Mouse (Mus musculus): ENCODE results near the gene Kif22.

Gene Kif22

GRCm38 (mm10) chr7:127017950-127018345, 24.3 kb downstream of the Kif22 start:
- no peak for DNase-seq (ENCODE audit: extremely low spot score)

GRCm38 (mm10) chr7:127016971-127017949, 25.0 kb downstream of the Kif22 start, which contains the start of gene Pagr1a:
Gene Pagr1a (minus strand): TSS chr7:127017352.
- DNase-seq (ENCODE audit: extremely low spot score): peak; percentile 97

DNA sequence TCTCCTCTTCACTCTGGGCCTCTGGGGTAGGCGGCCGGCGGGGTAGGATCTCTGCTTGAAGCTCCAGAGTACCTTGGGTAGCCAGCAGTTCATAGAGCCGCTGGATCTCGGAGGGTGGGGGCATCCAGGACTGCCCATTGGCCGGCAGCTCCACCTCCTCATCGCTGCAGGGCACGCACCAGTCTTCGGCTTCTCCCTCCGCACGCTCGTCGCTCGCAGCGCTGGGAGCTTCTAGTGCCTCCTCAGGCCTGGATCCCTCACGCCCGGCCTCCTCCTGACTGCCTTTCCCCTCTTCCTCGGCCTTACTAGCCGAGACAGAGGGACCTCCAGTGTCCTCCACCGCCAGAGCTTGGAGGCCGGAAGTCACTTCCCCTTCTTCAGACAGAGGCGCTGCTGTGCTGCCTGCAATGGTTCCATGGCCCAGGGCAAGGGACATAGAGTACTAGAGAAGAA, 25.8 kb downstream of the Kif22 start:
- no peak for DNase-seq (ENCODE audit: extremely low spot score)

- no peak for DNase-seq (ENCODE audit: extremely low spot score)
Measured at GRCm38 (mm10) chr7:127016481-127016485, 26.0 kb downstream of the Kif22 start, which contains the start of gene Pagr1b. Gene Pagr1b (minus strand): TSS chr7:127016484.

DNA sequence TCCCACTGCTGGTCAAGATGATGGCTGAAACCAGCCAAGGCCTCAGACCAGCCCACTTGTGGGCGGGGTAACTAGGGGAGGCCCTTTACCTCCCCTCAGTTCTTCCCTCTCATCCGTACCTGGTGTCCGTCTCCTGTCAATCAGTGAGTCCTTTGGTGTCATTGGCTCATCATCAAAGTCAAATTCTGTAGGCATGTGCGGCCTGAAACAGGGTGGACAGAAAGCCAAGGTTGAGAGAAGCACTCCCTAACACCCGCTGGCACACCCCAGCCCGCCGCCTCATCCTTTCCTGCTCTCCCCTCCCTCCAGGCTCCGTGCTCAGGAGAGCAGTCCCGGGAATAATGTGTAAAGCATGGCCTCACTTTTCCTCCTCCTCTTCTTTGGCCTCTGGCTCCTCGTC, 26.2 kb downstream of the Kif22 start:
- peak; percentile 58 for DNase-seq (ENCODE audit: extremely low spot score)

DNA sequence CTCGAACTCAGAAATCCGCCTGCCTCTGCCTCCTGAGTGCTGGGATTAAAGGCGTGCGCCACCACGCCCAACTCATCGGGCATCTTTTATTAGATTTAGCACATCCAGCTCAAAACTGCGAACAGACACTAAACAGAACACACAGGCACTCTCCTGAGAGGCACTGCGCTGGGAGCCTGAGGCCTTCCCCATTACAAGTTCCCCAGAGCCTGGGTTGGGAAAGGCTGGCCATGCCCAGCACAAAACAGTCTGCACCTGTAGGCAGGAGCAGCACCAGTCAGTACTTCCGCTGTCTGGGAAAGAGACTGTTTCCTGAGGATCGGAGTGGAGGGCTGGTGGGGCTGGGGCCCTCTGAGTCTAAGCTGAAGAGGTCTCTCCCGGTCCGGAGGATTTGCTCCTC, 27.3 kb downstream of the Kif22 start:
- DNase-seq (ENCODE audit: extremely low spot score): no peak

- DNase-seq (ENCODE audit: extremely low spot score): peak; percentile 33
Measured at GRCm38 (mm10) chr7:127014320-127014719, 28.0 kb downstream of the Kif22 start, which contains the start of gene Mvp. Gene Mvp (minus strand): TSS chr7:127014621.

DNA sequence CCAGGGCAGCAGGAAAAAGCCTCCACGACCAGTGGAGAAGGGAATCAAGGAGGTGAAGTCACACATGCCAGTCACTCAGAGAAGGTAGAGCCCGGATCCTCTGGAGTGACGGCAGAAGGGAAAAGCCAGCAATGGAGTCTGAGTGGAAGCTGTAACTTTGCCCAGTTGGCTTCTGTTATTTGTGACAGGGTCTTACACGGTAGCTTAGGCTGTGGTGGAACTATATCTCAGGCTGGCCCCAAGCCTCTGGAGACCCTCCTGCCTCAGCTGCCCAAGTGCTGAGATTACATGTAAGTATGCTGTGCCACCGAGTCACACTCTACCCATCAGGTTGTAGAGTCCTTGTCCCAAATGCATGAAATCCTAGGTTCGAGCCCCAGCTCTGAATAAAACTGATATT, 28.9 kb downstream of the Kif22 start:
- DNase-seq (ENCODE audit: extremely low spot score): no peak

DNA sequence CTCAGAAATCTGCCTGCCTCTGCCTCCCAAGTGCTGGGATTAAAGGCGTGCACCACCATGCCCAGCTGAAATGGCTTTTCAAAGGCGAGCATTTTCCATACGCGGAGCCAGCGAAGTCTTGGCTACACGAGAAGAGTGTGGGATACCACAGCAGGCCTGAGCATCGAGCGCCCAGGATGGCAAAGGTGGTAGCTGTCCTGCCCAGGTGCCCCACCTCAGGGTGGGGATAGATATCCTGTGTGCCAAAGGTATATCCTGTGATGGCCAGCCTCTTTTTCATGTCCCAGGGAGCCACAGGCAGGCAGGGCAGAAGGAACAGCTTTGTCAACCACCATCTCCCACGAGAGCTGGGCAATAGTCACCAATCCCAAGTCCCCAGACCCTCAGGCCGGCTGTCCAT, 29.4 kb downstream of the Kif22 start:
- no peak for DNase-seq (ENCODE audit: extremely low spot score)

- DNase-seq (ENCODE audit: extremely low spot score): no peak
Measured at GRCm38 (mm10) chr7:127012374-127012773, 29.9 kb downstream of the Kif22 start.

DNA sequence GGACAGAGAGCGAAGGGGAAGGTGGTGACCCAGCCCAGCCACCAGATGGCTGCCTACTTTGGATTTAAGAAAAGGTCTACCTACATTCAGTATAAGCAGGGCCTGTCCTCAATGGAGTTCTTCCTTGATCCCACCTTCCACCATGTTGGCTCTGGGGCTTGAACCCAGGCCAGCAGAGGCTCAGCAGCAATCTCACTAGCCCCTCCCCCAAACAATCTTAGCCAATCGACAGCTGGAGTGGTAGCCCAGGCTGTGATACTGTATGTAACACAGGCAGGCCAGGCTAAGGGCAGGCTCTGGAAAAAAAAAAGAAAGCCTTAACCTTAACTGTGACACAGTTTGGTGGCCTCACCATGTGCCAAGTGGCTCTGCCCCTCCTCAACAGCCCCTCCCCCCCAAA, 30.6 kb downstream of the Kif22 start:
- DNase-seq (ENCODE audit: extremely low spot score): no peak

DNA sequence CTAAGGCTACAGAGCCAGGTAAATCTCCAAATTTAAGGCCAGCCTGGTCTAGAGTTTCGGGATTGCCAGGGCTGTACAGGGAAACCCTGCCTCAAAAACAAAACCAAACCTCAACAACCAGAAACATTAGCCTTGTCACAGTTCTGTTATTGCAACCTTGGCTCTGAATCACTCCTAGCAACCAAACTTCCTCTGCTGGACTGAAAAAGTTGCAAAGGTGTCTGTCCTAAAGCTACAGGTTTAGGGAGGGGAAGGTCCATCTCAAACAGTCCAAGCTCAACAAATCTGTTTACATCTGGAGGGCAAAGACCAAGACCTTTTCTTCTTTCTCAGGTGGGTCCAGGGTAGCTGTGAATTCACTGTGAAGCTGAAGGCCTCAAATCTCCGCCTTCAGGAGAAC, 31.2 kb downstream of the Kif22 start:
- DNase-seq (ENCODE audit: extremely low spot score): no peak

DNA sequence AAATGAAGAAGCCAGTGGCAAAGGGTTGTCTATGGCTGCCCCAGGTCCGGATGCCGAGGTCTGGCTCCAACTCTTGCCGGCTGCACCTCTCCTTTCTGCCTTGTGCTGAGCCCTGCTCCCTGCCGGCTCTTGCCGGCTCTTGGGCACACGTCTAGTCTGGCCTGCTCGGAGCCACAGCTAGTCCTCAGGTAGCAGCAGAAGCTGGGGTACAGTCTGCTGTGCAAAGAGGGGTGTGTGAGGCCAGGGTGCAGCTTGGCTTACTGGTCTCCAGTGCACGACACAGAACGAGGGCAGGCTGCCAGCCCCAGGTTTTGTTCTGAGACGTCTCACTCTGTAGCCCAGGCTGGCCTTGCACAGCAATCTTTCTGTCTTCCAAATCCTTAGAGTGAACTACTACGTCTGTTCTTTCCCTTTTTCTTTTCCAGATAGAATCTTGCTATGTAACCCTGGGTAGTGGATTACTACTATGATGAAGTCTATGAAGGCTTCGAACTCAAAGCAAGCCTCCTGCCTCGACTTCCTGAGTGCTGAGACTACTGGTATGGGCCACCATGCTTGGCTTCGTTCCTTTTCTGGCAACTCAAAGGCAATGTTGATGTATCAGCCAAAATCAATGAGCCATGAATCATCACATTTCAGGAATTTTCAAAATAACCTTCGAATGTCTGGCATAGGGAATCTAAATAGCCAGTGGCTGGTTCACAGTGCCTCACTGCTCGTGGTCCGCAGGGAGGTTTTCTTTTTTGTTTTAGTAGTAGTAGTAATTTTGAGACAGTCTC, 32.8 kb downstream of the Kif22 start:
- DNase-seq (ENCODE audit: extremely low spot score): no peak

DNA sequence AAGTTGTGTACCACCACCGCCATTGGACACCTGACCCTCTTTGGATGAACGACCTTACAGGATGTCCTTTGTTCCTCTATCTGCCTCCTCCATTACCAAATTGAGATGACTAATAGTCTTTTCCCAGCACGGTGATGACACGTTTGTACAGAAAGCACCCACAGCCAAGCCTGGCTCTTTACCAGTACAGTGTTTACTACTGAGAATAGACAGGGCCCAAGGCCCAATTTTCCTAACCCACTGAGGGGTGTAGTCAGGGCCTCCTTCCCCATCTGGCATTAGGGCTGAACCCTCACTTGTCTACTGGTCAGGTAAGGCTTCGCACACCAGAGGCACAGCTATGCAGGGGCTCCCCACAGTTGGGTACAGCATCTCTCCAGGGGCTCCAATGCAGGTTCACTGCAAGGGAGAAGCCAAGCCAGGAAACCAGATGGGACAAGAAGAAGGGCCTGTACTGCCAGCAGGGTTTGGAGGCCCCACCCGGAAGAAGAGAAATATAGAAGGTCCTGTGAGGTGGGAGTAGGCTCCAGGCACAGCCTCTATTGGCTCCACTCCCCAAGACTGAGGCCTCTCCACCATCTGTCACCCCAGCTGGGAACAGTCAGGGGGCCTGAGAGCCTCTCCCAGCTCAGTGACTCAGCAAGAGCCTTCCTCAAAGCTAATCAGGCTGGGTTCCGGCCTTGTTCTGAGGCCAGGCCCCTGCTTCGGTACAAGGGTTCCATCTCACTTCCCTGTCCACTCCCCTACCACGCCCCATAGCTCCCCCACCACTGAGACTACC, 33.8 kb downstream of the Kif22 start:
- DNase-seq (ENCODE audit: extremely low spot score): peak; percentile 24

GRCm38 (mm10) chr7:127007313-127008024, 34.8 kb downstream of the Kif22 start:
- no peak for DNase-seq (ENCODE audit: extremely low spot score)

DNA sequence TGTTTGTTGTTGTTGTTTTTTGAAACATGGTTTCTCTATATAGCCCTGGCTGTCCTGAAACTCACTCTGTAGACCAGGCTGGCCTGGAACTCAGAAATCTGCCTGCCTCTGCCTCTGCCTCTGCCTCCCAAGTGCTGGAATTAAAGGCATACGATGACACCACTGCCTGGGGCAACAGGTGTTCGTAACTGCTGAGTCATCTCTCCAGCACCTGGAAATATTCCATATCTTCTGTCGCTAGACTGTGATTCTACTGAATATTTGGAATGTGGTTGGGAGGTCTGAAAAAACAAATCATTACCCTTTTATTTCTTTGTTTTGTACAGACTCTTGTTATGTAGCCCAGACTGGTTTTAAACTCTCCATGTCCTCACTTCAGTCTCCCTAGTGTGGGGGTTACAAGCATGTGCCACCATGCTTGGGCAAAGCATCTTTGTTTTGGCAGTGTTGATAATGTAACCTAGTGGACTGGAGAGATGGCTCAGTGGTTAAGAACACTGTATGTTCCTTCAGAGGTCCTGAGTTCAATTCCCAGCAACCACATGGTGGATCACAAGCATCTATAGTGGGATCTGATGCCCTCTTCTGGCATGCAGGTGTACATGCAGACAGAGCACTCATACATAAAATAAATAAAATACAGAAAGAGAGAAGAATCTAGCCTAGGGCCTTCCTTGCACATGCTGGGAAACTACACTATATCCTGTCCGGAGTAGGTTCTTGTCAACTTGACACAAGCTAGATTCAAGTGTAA, 38.0 kb downstream of the Kif22 start:
- DNase-seq (ENCODE audit: extremely low spot score): no peak

DNA sequence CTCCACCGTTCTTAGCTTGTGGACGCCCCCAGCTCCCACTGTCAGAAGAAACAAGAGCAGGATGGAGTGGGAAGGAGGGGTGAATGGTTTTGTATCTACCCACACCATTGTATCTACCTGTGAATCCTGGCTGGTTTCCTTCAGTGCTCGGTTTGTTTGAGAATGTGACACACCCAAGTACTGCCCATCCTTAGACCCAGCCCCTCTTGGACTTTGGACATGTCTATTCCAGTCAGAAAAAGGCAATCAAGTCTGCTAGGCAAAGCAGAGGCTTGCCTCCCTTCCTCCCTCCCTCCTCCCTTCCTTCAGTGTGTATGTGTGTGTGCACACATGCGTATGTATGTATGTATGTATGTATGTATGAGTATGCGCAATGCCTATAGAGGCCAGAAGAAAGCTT, 38.7 kb downstream of the Kif22 start:
- no peak for DNase-seq (ENCODE audit: extremely low spot score)

DNA sequence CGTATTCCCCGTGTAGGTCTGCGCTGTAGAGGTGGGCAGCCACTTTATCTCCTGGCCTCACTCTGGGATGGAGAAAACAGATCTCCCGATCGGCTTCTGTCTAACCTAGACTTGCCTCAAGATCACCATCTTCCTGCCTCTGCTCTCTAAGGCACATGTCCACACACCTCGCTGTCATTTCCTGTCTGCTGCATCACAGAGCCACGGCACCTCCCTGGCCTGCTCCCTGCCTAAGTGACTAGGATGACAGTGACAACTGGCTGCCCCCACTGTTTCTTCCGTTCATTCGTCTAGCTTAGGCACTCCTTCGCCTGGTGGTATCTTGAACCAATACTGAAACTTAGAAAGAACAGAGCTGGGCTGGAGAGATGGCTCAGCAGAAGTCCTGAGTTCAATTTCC, 42.7 kb downstream of the Kif22 start:
- DNase-seq (ENCODE audit: extremely low spot score): no peak

- DNase-seq (ENCODE audit: extremely low spot score): no peak
Measured at GRCm38 (mm10) chr7:126996449-126996848, 45.8 kb downstream of the Kif22 start.

- no peak for DNase-seq (ENCODE audit: extremely low spot score)
Measured at GRCm38 (mm10) chr7:126988816-126989215, 53.5 kb downstream of the Kif22 start.

DNA sequence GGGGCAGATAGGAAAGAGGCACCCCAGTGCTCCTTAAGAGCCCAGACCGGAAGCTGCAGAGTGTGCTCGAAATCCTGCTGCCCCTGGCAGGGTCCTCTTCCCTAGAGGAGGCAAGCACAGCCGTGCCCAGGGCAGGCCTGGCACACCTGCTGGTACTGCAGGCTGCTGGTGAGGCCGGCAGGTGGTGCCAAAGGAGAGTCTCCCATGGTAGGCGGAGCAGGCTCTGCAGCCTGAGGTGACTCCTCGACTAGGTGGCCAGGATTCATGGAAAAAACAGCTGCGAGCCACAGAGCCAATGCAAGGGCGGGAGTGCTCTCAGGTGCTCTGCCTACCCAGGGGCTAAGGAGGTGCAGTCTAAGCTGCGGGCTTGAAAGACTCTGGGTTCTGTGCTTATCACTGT, 56.0 kb downstream of the Kif22 start:
- no peak for DNase-seq (ENCODE audit: extremely low spot score)

Measured in embryo, embryonic 9.5 days (tissue).